Mouse (Mus musculus) thymus, adult 2 months (tissue): ENCODE data around the gene Rgs8. TPM values are rescaled to one million over a fixed set of nuclear protein-coding genes. Genes with fewer than 3 reads are reported as not detected.

Source experiments
- DNase-seq: peaks from one replicate; pipeline ENCODE4 v3.0.0; 2021
- H3K27ac ChIP-seq: fragments of 200-500 bp; 2 replicates; pipeline ENCODE4 v1.5.1; 2012; ENCODE audit warnings: low read length, control low read depth; ENCODE audit not compliant: control insufficient read depth, insufficient read depth
- H3K27me3 ChIP-seq: fragments of 200-500 bp; 2 replicates; pipeline ENCODE4 v1.6.1; 2012; ENCODE audit warnings: mild to moderate bottlenecking, low read length, moderate library complexity, mixed read lengths; ENCODE audit not compliant: control insufficient read depth, insufficient read depth
- H3K36me3 ChIP-seq: fragments of 200-500 bp; 2 replicates; pipeline ENCODE4 v1.6.1; 2012; ENCODE audit warnings: mild to moderate bottlenecking, low read length, moderate library complexity; ENCODE audit not compliant: control insufficient read depth, insufficient read depth
- H3K4me1 ChIP-seq: fragments of 200-500 bp; replicated peaks from 2 replicates; pipeline ENCODE4 v1.6.1; 2012; ENCODE audit warnings: low read length; ENCODE audit not compliant: control insufficient read depth, insufficient read depth
- H3K4me3 ChIP-seq: fragments of 200-500 bp; 2 replicates; pipeline ENCODE4 v1.5.1; 2012; ENCODE audit warnings: mild to moderate bottlenecking, low read length, control low read depth, moderate library complexity; ENCODE audit not compliant: control insufficient read depth, insufficient read depth
- CTCF ChIP-seq: fragments of 200-500 bp; IDR thresholded peaks from 2 replicates; pipeline ENCODE4 v1.5.1; 2012; ENCODE audit warnings: mild to moderate bottlenecking, control low read depth, low read length, moderate library complexity, borderline replicate concordance; ENCODE audit not compliant: control insufficient read depth, poor library complexity, insufficient read depth; ENCODE audit errors: extremely low read depth
- POLR2A ChIP-seq: fragments of 200-500 bp; IDR thresholded peaks from 2 replicates; pipeline ENCODE4 v1.6.1; 2012; ENCODE audit warnings: mild to moderate bottlenecking, low read length, control low read depth, moderate library complexity; ENCODE audit not compliant: control insufficient read depth, poor library complexity, insufficient read depth; ENCODE audit errors: extremely low read depth
- WGBS: fragments of 180-500 bp; shearing (Covaris S2); methylation state at CpG from one replicate; pipeline ENCODE4 v1.1.7; 2018; 5-methylcytosine and 5-hydroxymethylcytosine counted together
- polyA plus RNA-seq: library from polyadenylated mRNA; depleted of rRNA; stranded (reverse); fragments of >200 nt; gene quantifications from 2 replicates; pipeline ENCODE4 v1.2.3, GENCODE M21; 2012; rRNA removed

Gene Rgs8
- 0.11 and 0.20 TPM in 2 replicates for polyA plus RNA-seq

DNA sequence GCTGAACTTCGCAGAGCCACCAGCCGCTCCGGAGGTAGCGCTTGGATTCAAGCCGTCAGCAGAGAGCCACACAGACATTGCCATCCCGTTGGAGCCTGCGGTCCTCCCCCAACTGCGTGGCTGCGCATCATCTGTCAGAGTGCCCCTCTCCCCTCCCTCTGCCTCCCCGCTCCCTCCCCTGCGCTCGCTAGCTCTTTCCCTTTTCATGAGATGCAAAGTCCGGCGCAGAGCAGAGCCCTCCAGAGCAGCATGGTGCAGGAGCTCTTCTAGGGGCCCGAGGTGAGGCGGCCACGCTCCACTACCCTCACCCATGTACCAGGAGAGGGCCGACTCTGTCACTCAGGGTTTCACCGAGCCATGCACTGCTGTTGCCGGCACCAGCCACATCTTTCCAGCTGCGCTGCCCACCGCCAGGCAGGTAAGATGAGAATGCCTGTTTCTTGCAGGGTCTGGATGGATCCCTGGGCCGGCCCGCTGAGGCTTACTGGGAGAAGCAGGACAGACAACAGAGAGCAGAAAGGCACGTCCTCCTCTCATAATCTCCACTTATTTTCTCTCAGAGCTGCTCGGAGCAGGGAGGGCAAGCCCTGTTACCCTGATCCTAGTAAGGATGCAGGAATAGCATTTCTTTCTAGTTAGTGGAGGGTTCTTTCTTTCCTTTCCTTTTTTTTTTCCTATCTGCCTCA lies at the start of gene Rgs8:
Gene Rgs8, plus strand, starts transcription at position 88 of the 686 bp plus-strand sequence.
- no peaks in the 10 kb centered on the region for H3K36me3 ChIP-seq
- WGBS, result 45% methylated on average over 26 of the region's 26 CpGs
- TF ChIP-seq POLR2A (no peak), CTCF (no peak)
- no peak for DNase-seq
- H3K4me1 ChIP-seq, result no peaks in the 10 kb centered on the region
- no peak within 1 kb of the TSS for H3K4me3 ChIP-seq
- peaks cover 2% of the 10 kb centered on the region; the same call in 1 of the 2 replicates for H3K27me3 ChIP-seq
- H3K27ac ChIP-seq, result no peak within 1 kb of the TSS

DNA sequence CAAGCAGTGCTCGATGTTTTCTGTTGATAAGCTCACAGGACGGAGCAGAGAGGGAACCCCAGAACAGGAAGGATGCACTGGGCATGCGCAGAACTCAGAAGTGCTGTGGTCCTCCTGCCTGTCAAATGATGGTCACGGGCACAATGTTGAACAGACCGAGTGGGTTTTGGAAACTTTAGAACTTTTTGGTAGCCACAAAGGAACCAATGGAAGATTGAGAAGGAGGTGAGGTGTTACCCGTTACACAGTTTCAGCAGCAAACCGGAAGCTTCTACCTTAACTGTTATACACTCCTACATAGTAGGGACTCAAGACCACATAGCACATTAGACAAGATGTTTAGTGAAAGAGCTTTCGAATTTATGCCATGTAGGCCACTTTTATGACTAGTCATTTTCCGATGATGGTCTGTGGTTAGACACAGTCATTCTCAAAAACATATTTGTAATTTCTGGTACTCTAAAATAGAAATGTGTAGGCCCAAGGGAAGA lies 35.4 kb upstream of the Rgs8 start:
- H3K27ac ChIP-seq, result no peak overlapping the region
- no peaks in the 10 kb centered on the region for H3K27me3 ChIP-seq
- H3K4me1 ChIP-seq, result peaks cover 4% of the 10 kb centered on the region; the same call in 1 of the 2 replicates
- no peak overlapping the region for H3K4me3 ChIP-seq
- H3K36me3 ChIP-seq, result no peaks in the 10 kb centered on the region
- DNase-seq, result peak; percentile 31
- TF ChIP-seq POLR2A (no peak), CTCF (no peak)
- WGBS, result 21% methylated on average over 9 of the region's 9 CpGs

DNA sequence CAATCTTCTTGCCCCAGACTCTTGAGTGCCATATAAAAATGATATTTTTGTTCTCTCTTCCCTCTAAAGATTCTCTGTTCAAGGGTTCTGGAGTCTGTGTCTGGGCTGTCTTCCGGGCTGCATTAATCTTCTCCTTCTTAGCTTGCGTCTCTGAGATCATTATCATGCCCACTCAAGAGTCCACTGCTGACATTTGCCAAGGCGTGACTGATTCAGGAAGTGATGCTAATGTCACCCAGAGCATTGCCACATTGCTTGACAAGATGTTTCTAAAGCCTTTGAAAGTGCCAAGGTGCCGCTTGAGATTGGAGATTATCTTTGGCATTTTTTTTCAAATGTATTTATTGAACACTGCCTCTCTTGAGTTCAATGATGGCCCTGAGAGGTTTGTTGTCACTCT lies 29.8 kb upstream of the Rgs8 start:
- DNase-seq, result no peak
- WGBS, result 77% methylated on average over 4 of the region's 4 CpGs
- TF ChIP-seq CTCF (no peak), POLR2A (no peak)

DNA sequence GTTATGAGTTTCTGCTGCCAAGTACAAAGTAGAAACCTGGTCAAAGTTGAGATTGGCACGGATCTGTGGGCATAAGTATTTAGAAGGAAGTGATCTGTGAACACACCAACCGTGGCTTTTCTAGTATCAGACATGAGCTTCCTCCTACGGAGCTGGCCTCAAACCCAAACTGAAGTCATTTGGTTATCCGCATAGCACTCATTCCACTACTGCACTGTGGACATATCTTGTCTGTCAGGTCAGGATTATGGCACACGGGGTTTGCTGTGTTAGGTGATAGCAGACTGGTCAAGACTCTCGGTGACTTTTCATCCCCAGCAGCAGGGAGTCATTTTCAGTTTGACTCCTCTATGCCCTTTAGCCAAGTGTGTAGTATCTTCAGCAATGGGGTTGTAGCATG lies 20.1 kb upstream of the Rgs8 start:
- Histone ChIP-seq H3K27me3 (no peaks in the 10 kb centered on the region), H3K27ac (no peak overlapping the region), H3K4me3 (no peak overlapping the region), H3K4me1 (peaks cover 5% of the 10 kb centered on the region), H3K36me3 (no peaks in the 10 kb centered on the region)
- no peak for DNase-seq
- no peak for TF ChIP-seq CTCF
- TF ChIP-seq POLR2A, result no peak
- WGBS, result 45% methylated on average over 6 of the region's 6 CpGs

More for the DNA sequence above, 29.8 kb upstream of the Rgs8 start:
- H3K4me3 ChIP-seq, result no peak overlapping the region
- H3K27ac ChIP-seq, result no peak overlapping the region
- H3K27me3 ChIP-seq, result no peaks in the 10 kb centered on the region
- H3K36me3 ChIP-seq, result no peaks in the 10 kb centered on the region
- H3K4me1 ChIP-seq, result no peaks in the 10 kb centered on the region

DNA sequence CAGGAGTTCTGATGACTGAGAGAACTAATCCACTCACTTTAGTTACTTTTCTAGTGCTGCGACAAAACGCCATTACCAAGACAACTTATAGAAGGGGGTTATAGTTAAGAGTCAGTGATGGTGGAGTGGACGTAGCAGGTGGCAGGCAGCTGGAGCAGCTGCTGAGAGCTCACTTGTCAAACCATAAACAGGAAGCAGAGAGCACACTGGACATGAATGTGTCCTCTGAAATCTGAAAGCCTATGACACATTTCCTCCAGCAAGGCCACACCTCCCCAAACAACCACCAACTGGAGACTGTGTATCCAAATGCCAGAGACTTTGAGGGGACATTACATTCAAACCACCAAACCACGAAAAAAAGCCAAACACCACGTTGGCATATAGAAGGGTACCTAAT lies 17.8 kb upstream of the Rgs8 start:
- H3K27me3 ChIP-seq, result no peaks in the 10 kb centered on the region
- no peaks in the 10 kb centered on the region for H3K36me3 ChIP-seq
- TF ChIP-seq CTCF (no peak), POLR2A (no peak)
- no peak overlapping the region for H3K27ac ChIP-seq
- WGBS, result 58% methylated on average over 5 of the region's 5 CpGs
- H3K4me1 ChIP-seq, result no peaks in the 10 kb centered on the region
- H3K4me3 ChIP-seq, result no peak overlapping the region
- DNase-seq, result no peak

DNA sequence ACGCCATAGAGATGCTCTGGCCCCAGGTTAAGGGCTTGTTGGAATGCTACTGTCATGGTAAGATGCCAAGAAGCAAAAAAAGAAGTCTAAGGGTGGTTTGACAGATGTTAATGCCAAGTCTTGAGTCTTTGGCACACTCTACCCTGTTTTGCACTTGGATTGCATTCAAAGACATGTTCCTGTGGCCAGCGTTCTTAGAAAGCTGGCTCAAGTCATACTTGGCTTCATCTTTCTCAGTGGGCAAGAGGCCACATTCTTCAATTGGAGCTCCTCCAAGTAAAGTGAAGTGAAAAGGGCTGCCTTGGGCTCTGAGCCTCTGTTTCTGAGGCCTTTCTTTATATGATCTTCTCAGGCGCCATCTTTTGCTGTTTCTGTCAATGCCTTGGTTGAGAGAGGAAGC lies 17.3 kb upstream of the Rgs8 start:
- DNase-seq, result no peak
- Histone ChIP-seq H3K36me3 (no peaks in the 10 kb centered on the region), H3K27ac (no peak overlapping the region), H3K27me3 (no peaks in the 10 kb centered on the region), H3K4me1 (no peaks in the 10 kb centered on the region), H3K4me3 (no peak overlapping the region)
- no peak for TF ChIP-seq CTCF
- no peak for TF ChIP-seq POLR2A
- 86% methylated on average over 3 of the region's 3 CpGs for WGBS
